Mouse (Mus musculus): Measurements from ENCODE around the gene Ifnar2. TPM values are rescaled to one million over a fixed set of nuclear protein-coding genes. Genes with fewer than 3 reads are reported as not detected.
A peak's percentile ranks its signal among the peaks of the same experiment; 100 is the strongest.
"Not testable (repeated sequence)": the region's sequence is repeated elsewhere in the genome, so short reads cannot be mapped to it uniquely, and the experiment has no call there.

Ifnar2 gene
- total RNA-seq, 2 experiments from 2014 or later, result 29.3 to 37.3 TPM

- no peak for DNase-seq
Measured at GRCm38 (mm10) chr16:91428259-91428865, 55.8 kb downstream of the Ifnar2 start.

- DNase-seq, result no peak
Measured at GRCm38 (mm10) chr16:91432720-91433328, 60.2 kb downstream of the Ifnar2 start.

- DNase-seq, result no peak
Measured at GRCm38 (mm10) chr16:91433329-91433933, 60.8 kb downstream of the Ifnar2 start.

- no peak for DNase-seq
Measured at GRCm38 (mm10) chr16:91434119-91434518, 61.5 kb downstream of the Ifnar2 start.

GRCm38 (mm10) chr16:91438081-91438480 lies 65.5 kb downstream of the Ifnar2 start:
- DNase-seq, result no peak

GRCm38 (mm10) chr16:91438599-91438998 lies 66.0 kb downstream of the Ifnar2 start:
- DNase-seq, result not testable (repeated sequence)

GRCm38 (mm10) chr16:91441366-91441765 lies 68.8 kb downstream of the Ifnar2 start:
- DNase-seq, result peak; percentile 86 to 92

GRCm38 (mm10) chr16:91441811-91442240 lies 69.2 kb downstream of the Ifnar2 start:
- DNase-seq, result no peak

GRCm38 (mm10) chr16:91442446-91442845 lies 69.9 kb downstream of the Ifnar2 start:
- DNase-seq, result no peak

- no peak for DNase-seq
Measured at GRCm38 (mm10) chr16:91443211-91443611, 70.6 kb downstream of the Ifnar2 start.

- no peak for DNase-seq
Measured at GRCm38 (mm10) chr16:91444847-91445246, 72.3 kb downstream of the Ifnar2 start.

- no peak for DNase-seq
Measured at GRCm38 (mm10) chr16:91445566-91445965, 73.0 kb downstream of the Ifnar2 start.

- DNase-seq, result no peak
Measured at GRCm38 (mm10) chr16:91446778-91447511, 74.4 kb downstream of the Ifnar2 start.

GRCm38 (mm10) chr16:91447512-91447900 lies 74.9 kb downstream of the Ifnar2 start:
- DNase-seq, result peak in 1 of 2 experiments; percentile 42

GRCm38 (mm10) chr16:91448088-91448487 lies 75.5 kb downstream of the Ifnar2 start:
- no peak for DNase-seq

GRCm38 (mm10) chr16:91448895-91449294 lies 76.3 kb downstream of the Ifnar2 start:
- DNase-seq, result no peak

- no peak for DNase-seq
Measured at GRCm38 (mm10) chr16:91450137-91451064, 77.8 kb downstream of the Ifnar2 start.

GRCm38 (mm10) chr16:91451949-91452348 lies 79.4 kb downstream of the Ifnar2 start:
- no peak for DNase-seq

GRCm38 (mm10) chr16:91452363-91452896 lies 79.8 kb downstream of the Ifnar2 start:
- peak; percentile 67 to 83 for DNase-seq
